Mouse (Mus musculus) lung, postnatal 10 days (tissue): Measurements from ENCODE around the gene Was.
A peak's percentile ranks its signal among the peaks of the same experiment; 100 is the strongest.
"Not testable (repeated sequence)": the region's sequence is repeated elsewhere in the genome, so short reads cannot be mapped to it uniquely, and the experiment has no call there.

Source experiments
- DNase-seq: peaks from one replicate; pipeline ENCODE4 v3.0.0; 2021

Was gene

DNA sequence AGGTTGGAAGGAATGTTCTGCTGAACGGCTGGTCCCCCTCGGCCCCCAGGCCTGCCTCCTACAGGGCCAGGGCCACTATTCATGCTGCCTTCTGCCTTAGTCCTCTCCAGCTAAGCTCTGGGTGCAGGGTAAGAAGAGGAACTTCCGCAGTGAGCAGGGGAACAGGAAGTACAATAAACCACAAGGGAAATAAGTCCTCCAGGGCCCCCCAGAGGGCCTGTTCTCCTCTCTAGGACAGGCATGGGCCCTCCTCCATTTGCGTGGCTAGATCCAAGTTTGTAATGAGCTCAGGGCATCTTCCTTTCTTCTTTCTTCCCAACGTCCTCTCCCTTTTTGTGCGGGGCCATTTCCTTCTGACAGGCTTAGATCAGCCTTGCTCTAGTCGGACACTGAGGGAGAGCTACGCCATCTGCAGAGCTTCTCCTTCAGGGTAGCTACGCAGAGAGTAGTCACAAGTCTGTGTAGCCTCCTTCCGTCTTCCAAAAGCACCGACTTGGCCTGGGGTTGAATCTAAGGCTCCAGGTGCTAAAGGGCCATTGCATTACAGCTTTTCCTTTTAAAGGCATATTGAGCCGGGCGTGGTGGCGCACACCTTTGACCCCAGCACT, at the start of gene Was:
Gene Was, minus strand, starts transcription at position 153 of the 608 bp plus-strand sequence.
- no peak for DNase-seq

DNA sequence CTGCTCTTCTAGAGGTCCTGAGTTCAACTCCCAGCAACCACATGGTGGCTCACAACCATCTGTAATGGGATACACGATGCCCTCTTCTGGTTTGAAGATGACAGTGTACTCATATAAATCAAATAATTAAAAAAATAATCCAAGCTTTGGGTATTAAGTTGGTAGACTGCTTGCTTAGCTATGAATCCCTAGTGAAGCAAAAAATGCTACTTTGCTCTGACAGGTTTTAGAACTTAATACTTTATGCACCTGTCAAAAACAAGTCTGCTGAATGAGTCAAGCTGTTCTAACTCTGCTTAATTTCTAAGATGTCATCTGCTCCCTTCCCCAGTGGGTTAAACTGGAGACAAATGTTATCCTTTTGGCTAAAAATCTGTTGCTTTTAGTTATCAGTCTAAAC, 49.2 kb upstream of the Was start:
- DNase-seq = no peak

- DNase-seq = no peak
These were observed 45.6 kb upstream of the Was start for GRCm38 (mm10) chrX:8135886-8136285.

DNA sequence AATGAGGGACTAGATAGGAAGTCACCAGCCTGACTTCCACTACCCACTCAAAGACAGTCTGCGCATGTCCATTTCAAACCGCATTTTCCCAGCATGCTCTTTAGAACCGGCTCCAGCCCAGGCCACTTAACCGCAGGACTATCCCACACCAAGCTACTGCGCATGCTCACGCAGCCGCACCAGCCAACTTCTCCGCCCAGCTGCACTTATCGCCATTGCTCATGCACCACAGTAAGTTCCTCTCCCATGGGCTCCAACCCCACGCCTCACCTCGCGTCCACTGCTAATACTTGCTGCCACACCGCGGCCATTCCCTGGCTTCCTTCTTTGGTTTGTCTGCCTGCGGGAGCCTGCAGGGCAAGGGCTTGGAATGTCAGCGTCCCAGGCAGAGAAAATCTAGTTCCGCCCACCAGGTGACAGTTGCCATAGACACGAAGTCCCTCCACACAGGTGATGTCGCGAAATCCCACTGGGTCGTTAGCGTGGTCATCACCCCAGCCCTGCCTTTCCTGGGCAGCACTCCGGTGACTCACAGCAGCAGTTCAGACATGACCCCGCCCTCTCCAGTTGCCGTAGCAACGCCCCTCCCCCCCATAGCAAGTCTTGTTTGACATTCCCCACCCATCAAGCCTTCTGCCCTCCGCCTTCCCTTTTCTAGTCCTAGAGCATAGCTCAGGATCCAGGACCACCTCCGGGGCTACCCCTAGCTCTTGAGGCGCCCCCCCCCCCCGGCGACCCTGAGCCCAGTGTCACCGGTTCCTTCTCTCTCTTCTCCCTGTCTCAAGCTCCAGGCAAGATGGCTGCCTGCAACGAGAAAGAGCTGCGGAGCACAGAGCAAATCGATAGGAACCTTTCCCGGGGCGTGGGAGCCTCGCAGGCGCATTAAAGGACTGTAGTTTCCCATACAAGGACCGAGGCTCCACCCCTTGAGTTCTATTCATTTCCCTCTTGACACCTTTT, 42.0 kb upstream of the Was start, which contains the start of gene Wdr13:
Gene Wdr13, minus strand, starts transcription at position 876 of the 960 bp plus-strand sequence.
- peak; percentile 93 for DNase-seq

- DNase-seq = no peak
These were observed 41.1 kb upstream of the Was start for GRCm38 (mm10) chrX:8131393-8131792.

DNA sequence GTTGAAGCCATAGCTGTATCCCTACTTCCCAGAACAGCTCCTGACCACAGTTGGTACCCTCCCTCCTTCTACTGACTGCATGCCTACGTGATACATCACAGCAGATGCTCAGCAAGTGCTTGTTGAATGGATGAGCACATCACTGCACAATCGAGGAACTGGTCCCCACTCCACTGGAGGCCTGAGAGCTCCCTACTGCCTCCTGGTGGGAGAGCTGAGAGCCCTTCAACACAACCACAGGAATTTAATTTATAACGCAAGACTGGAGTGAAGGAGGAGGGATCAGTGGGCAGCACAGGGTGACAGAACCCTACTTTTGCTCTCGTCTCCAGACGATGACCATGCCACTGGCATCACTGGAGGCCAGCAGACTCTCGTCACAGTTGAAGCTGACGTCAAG, 34.9 kb upstream of the Was start:
- DNase-seq = no peak

- no peak for DNase-seq
These were observed 33.6 kb upstream of the Was start for GRCm38 (mm10) chrX:8123821-8124470.

DNA sequence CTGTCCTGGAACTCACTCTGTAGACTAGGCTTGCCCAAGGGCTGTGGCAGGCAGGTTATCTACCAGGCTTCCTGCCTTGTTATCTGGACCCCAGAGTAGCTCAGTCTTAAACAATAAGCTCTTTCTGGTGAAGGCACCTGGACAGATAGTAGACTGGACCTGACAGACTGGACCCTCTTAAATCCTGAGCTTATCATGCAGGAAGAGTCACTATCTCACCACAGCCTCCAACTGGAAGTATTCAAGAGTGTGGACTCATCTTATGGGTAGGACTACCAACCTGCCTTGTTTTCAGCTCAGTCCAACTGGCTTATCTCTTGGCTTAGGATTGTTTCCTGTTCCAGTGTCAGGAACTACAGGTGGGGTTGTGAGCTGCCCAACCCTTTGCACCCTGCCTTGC, 27.0 kb upstream of the Was start:
- no peak for DNase-seq

GRCm38 (mm10) chrX:8115275-8115674, 25.0 kb upstream of the Was start:
- no peak for DNase-seq

DNA sequence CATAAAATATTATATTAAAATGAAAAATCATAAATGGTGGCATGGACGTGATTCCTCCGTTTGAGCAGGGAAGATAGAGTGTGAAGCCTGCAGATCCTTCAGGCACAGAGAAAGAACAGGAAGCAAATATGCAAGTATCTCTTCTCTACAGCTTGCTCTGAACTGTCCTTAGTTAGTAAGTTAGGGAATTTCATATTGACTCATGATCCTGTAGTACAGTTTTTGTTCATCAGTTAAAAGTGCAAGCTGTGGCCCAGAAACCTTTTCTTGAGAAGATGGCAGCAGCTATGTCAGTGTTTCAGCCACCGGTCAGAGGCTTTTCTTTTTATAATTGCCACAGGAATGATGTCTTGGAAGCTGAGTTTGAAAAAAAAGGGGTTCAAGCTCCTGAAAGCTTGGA, 14.7 kb upstream of the Was start:
- no peak for DNase-seq

GRCm38 (mm10) chrX:8102213-8102668, 11.9 kb upstream of the Was start:
- no peak for DNase-seq

DNA sequence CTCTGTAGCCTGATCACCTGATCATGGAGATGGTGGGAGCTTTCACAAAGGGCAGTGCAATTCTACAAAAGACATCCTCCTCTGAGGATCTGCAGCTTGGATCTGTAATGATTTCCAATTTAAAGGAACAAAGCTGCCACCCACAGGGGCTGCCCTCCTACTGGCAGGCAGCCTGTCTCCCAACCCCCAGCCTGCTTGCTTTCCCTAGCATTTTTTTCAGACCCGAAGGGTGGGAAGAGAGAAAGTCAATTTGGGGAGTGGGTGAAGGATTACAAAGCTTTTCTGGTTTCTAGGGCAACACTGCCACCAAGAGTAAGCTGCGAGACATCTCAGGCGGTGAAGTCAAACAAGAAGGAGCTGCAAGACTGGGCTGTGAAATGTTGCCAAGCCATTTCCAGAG, 10.7 kb upstream of the Was start:
- DNase-seq = peak; percentile 14

- DNase-seq = no peak
These were observed 9.1 kb upstream of the Was start for GRCm38 (mm10) chrX:8099435-8099834.

DNA sequence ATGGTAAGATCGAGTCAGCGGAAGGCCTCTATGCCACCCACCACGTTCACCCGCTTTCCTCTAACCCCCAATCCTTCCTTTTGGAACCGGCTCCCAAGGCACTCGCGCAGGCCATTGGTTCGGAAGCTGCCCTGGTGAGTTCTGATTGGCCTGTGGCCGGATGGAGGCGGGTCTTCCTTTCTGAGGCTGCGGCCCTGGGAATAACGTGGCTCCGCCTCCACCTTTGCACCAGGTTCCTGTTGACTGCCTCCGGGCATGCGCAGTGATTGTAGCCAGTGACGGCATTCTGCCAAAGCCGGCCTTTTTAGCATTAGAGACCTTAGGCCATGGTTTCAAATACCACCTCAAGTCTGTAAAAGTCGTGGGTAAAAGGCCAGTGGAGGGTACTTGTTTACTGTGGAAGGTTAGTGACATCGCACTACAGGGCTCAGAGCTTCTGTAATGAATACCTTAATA, 6.5 kb upstream of the Was start:
- peak; percentile 98 for DNase-seq

DNA sequence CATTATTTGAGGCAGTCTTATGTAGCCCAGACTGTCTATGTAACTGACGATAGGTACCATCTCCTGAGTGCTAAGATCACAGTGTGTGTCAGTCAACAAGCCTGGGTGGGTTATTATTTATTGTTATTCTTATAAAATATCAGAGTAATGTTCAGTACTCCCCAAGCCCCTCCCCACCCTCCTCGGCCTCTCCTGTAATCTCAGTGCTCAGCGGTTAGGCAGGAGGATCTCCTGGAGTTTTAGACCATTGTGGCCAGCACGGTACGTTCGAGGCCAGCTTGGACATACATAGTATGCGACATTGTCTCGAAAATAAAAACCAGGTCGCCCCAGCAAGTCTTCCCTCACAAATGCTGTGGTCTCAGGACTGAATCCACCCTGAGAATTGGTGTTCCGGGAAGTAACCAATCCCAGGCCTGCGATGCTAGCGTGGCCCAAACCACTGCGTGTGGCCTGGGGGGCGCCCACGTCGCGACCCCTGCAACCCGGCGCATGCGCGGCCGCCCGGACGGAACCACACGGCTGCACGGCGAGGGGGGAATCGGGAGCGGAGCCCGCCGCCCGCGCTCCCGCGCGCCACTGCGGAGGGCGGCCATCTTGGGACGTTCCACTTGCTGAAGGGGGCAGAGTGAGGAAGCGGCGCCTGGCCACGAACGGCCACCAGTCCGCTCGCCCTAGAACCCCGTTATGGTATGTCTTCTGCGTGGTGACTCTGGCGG, 5.9 kb upstream of the Was start:
- peak; percentile 87 for DNase-seq

DNA sequence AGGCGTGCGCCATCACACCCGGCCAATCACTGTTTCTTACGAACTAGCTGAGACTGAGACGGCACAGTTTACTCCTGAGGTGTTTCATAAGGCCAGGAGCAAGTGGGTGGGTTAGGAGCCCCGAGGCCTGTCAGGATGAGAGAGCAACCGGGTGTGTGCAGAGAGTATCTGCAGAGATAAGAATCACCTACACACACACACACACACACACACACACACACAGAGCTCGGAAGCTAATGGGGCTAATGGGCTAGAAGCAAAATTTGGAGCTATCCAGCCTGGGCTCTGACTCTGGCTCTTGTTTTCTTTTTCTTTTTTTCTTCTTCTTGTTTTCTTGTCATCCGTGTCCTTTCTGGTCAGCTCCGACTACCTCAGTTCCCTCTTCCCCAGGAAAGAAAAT, 5.2 kb upstream of the Was start:
- DNase-seq = no peak

GRCm38 (mm10) chrX:8090954-8091347, 653 bp upstream of the Was start:
- DNase-seq = not testable (repeated sequence)

- DNase-seq = no peak
These were observed 552 bp downstream of the Was start for GRCm38 (mm10) chrX:8089746-8090145.

DNA sequence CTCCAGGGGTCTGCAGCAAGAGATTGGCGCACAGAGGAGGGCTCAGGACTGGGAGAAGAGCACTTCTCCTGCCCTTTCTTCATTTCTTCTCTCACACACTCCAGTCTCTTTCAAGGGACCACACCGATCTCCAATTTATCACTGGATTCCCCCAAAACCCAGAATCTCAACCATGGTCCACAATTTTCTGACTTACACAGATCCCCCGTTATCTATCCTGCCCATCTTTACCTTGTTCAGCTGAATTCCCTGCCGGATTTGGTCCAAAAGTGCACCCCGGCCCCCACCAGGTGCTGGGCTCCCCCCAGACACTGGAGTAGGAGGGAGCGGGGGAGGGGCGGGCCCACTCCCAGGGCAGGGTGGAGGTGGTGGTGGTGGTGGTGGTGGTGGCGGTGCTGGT, 4.7 kb downstream of the Was start:
- no peak for DNase-seq

GRCm38 (mm10) chrX:8084771-8085259, 5.5 kb downstream of the Was start:
- no peak for DNase-seq

DNA sequence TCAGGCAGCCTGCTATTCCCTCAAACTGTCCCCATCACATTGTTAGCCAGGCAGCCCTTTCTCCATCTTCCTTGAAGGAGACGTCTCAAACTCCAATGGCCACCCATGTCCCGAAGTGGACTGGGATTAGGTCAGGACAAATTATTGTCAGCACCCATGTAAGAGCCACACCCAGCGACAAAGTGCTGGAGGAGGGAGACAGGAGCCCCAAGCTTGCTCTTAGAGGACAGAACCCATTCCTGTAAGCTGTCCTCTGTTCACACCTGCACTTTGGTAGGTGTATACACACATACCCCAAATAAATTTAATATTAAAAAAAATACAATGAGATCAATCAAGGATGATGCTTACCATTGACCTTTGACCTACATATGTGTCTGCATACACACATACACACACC, 15.2 kb downstream of the Was start:
- no peak for DNase-seq

GRCm38 (mm10) chrX:8074430-8075014, 15.8 kb downstream of the Was start, which contains the start of gene Suv39h1:
Suv39h1 (minus strand) TSS chrX:8074760.
- DNase-seq = peak; percentile 96
